Mouse (Mus musculus) gastrocnemius, adult 2 months (tissue): ENCODE data around the gene Itgb1bp1. TPM values are rescaled to one million over a fixed set of nuclear protein-coding genes. Genes with fewer than 3 reads are reported as not detected.

Experiments used
- DNase-seq: peaks from one replicate; pipeline ENCODE4 v3.0.0; 2022
- H3K27ac ChIP-seq: fragments of 200-600 bp; 2 replicates; pipeline ENCODE4 v1.8.1; 2022; ENCODE audit warnings: mild to moderate bottlenecking
- H3K4me3 ChIP-seq: fragments of 200-600 bp; 2 replicates; pipeline ENCODE4 v1.8.1; 2022; ENCODE audit warnings: mild to moderate bottlenecking, moderate library complexity
- CTCF ChIP-seq: fragments of 200-600 bp; IDR thresholded peaks from 2 replicates; pipeline ENCODE4 v1.8.1; 2022; ENCODE audit warnings: antibody characterized with exemption, mild to moderate bottlenecking, moderate library complexity
- intact Hi-C: fragments of 180-260 bp; cut with DNase I; formaldehyde crosslinking; loops from one replicate; pipeline ENCODE4 v1.15.1; 2025
- total RNA-seq, 2 experiments: library from RNA; stranded (reverse); gene quantifications; 2 replicates each; pipeline ENCODE4 v1.2.3; 2021

Itgb1bp1 gene
- total RNA-seq, 2 experiments from 2014 or later, result 39.0 to 42.1 TPM

- Histone ChIP-seq H3K4me3 (no peak overlapping the region), H3K27ac (no peak overlapping the region)
- DNase-seq, result no peak
- intact Hi-C loops, result loop anchor here (5.0 kb wide), 1 partner anchor 83 kb away; the partner anchor contains the start of gene Adam17
- TF ChIP-seq CTCF, result no peak
Measured at GRCm38 (mm10) chr12:21288716-21289395, 2.8 kb upstream of the Itgb1bp1 start.

DNA sequence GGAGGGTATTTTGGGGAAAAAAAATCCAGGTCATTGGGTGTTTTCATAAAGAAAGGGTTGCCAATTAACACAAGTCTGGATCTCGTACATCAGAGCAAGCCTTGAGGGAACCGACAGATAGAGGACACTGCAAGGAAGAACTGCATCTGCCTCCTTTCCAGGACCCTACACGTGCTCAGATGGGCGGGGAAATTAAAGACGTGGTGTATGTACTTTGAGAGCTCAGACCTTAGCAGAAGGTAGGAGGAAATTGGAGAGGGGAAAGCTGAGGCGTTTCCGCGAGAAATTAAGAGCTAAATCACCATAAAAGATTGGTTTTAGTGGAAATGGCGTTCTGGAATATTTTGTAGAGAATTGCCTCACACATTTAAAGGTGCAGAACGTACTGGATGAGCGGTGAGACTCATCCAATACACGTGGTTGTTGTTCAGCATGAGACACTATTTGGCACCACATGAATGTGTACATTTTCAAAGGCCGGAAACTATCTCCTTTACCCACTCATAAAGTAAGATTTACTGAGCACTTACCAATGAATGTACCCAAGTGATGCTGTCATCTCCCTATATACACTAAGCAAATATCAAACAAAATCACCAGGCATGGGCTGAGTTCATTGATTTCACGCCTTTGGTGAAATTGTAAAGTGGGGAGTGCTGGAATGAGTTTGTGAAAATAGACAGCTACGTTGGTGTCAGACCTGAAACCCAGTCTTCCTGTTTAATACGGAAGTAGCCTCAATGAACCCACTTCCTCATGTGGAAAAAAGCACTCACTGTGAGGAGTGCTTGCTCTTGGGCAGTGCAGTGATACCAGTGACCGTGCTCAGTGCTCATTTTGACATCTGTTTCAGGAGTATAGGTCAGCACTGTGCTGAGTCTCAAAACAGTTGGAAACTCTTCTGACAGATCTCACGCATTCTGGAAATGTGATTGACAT is 897 bp upstream of the Itgb1bp1 start:
- intact Hi-C loops, result loop anchor here (1.0 to 5.0 kb wide), 2 partner anchors 85 to 176 kb away; partner anchors contain the start of gene Adam17
- H3K4me3 ChIP-seq, result peak overlapping the region; percentile 94
- peak overlapping the region; percentile 94 for H3K27ac ChIP-seq
- no peak for TF ChIP-seq CTCF
- DNase-seq, result no peak

DNA sequence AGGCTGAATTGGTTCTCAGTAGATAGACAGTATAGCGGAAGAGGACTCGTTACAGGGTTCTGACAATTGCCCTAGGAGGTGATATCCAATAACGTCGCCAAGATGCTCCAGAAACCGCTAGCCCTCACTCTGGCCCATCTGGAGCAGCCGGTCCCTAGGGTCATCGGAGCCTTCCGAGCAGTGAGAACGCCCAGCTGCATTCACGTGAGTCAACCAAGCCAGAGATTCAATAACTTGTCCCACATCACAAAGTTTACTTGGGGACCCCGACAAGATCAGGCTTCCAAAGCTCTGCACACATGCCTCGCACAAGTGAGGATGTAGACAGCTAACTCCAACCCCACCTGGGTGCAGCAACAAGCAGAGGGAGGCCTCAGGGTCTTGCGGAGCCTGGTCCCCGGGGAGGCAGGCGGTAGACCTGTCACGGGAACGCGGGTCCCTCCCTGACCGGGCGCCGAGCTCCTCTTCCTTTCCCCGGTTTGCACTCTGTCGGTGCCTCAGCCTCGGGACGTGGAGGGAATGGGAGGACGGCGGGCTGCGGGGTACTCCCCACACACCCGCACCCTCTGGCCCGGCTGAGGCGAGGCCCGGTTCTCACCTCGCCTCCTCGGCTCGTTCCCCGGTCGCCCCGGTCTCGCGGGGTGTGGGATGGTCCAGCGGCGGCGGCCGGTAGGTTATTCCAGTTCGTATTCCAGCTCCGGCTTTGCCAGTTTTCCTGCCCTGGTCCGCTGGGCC is 409 bp downstream of the Itgb1bp1 start:
- H3K27ac ChIP-seq, result peak overlapping the region; percentile 94
- intact Hi-C loops, result loop anchor here (1.0 to 5.0 kb wide), 2 partner anchors 87 to 174 kb away; partner anchors contain the start of gene Adam17
- peak overlapping the region; percentile 94 for H3K4me3 ChIP-seq
- DNase-seq, result no peak
- no peak for TF ChIP-seq CTCF

DNA sequence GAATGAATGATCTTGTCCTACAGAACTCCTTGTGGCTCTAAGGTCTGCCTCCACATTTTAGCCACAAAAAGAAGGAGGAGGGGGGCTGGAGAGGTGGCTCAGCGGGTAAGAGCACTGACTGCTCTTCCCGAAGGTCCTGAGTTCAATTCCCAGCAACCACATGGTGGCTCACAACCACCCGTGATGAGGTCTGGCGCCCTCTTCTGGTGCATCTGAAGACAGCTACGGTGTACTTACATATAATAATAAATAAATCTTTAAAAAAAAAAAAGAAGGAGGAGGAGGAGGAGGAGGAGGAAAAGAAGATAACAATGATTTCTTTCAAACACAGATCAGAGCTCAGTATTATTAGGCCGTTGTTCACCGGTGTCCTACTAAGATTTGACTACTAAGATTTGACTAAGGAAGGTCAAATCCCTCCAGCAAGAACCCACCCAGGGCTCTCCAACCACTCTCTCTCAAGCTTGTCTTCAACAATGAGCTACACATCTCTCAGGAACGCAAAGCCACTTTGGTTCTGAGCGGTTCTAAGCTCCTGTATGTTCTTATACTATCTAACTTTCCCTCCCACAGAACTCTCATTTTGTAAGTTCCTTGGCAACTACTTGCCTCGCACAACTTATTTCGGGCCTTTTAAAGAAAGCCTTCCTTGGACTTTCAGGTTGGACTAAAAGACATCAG is 1.2 kb downstream of the Itgb1bp1 start, which contains the start of gene Cpsf3:
Gene Cpsf3 (plus strand): TSS at position 631 of the 681 bp plus-strand sequence.
- H3K4me3 ChIP-seq, result peak within 1 kb of the TSS; percentile 94
- H3K27ac ChIP-seq, result peak within 1 kb of the TSS; percentile 94
- intact Hi-C loops, result loop anchor here (5.0 kb wide), 1 partner anchor 87 kb away; the partner anchor contains the start of gene Adam17
- DNase-seq, result no peak
- no peak for TF ChIP-seq CTCF

- intact Hi-C loops, result no loop called here
- no peak for DNase-seq
- no peak overlapping the region for H3K27ac ChIP-seq
- H3K4me3 ChIP-seq, result no peak overlapping the region
- no peak for TF ChIP-seq CTCF
Measured at GRCm38 (mm10) chr12:21277352-21277864, 8.7 kb downstream of the Itgb1bp1 start.

- intact Hi-C loops, result no loop called here
- Histone ChIP-seq H3K4me3 (no peak overlapping the region), H3K27ac (no peak overlapping the region)
- no peak for DNase-seq
- TF ChIP-seq CTCF, result no peak
Measured at GRCm38 (mm10) chr12:21274446-21274845, 11.6 kb downstream of the Itgb1bp1 start.

GRCm38 (mm10) chr12:21268083-21268616 is 17.9 kb downstream of the Itgb1bp1 start:
- intact Hi-C loops, result loop anchor here (10.0 kb wide), 2 partner anchors 153 to 193 kb away; no protein-coding TSS in a partner anchor
- no peak for TF ChIP-seq CTCF
- DNase-seq, result no peak
- Histone ChIP-seq H3K27ac (no peak overlapping the region), H3K4me3 (no peak overlapping the region)

DNA sequence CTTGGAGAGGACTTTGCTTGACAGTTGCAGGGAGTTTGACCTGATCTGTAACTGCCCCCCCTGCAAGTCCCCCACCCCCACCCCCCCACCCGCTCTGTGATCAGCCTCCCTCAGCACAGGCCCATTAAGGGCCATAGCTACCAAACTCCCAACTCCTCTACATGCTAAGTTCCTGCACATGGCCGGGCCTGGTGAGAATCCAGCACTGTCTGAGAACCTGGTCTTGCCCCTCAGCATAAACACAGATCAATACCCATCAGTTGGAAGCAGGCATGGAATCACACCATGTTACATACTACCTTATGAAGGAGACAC is 19.3 kb downstream of the Itgb1bp1 start:
- intact Hi-C loops, result loop anchor here (10.0 kb wide), 2 partner anchors 152 to 192 kb away; no protein-coding TSS in a partner anchor
- no peak overlapping the region for H3K4me3 ChIP-seq
- H3K27ac ChIP-seq, result no peak overlapping the region
- no peak for TF ChIP-seq CTCF
- no peak for DNase-seq

- Histone ChIP-seq H3K27ac (peak overlapping the region; percentile 6; the same call in 1 of the 2 replicates), H3K4me3 (no peak overlapping the region)
- intact Hi-C loops, result loop anchor here (10.0 kb wide), 2 partner anchors 151 to 191 kb away; no protein-coding TSS in a partner anchor
- peak; percentile 58 for DNase-seq
- TF ChIP-seq CTCF, result peak; percentile 75
Measured at GRCm38 (mm10) chr12:21265946-21266783, 19.9 kb downstream of the Itgb1bp1 start.

DNA sequence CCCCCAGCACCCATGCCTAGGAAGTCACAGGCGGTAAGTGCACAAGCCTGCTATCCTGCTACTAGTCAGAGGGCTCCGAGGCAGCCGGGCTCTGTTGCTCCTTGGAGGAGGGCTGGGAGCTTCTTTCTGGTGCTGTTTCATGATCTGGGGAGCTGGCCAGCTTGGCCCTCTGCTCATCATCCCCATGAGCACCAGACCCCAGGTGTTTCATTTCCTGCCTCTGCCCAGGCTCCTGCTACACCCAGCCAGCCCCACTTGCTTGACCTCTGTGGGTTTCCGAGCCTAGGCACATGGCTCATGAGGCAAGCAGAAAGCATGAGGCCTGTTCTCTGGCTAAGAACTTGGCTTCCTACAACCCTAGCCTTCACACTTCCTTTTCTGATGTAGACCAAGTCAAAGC is 20.6 kb downstream of the Itgb1bp1 start:
- peak overlapping the region; percentile 89 for H3K27ac ChIP-seq
- DNase-seq, result no peak
- H3K4me3 ChIP-seq, result no peak overlapping the region
- intact Hi-C loops, result loop anchor here (10.0 kb wide), 2 partner anchors 151 to 191 kb away; no protein-coding TSS in a partner anchor
- TF ChIP-seq CTCF, result no peak
